Mouse (Mus musculus) liver, embryonic 15.5 days (tissue): ENCODE data around the gene Spag6. TPM values are rescaled to one million over a fixed set of nuclear protein-coding genes. Genes with fewer than 3 reads are reported as not detected.
A peak's percentile ranks its signal among the peaks of the same experiment; 100 is the strongest.

Experiments
- ATAC-seq: fragments of 200-750 bp; cut with Nextera tagmentation; 2 replicates; pipeline ENCODE4 v1.8.0; 2017; ENCODE audit warnings: moderate number of reproducible peaks, mild to moderate bottlenecking, moderate library complexity; ENCODE audit not compliant: insufficient read depth
- H3K27ac ChIP-seq: fragments of 300-500 bp; sonication (generic); replicated peaks from 2 replicates; pipeline ENCODE4 v1.5.1; 2015; ENCODE audit warnings: mild to moderate bottlenecking, inconsistent platforms
- H3K27me3 ChIP-seq: fragments of 300-500 bp; sonication (generic); 2 replicates; pipeline ENCODE4 v1.6.1; 2015; ENCODE audit warnings: mild to moderate bottlenecking, inconsistent platforms
- H3K36me3 ChIP-seq: fragments of 300-500 bp; sonication (generic); replicated peaks from 2 replicates; pipeline ENCODE4 v1.6.1; 2015; ENCODE audit warnings: moderate library complexity, mild to moderate bottlenecking, inconsistent platforms
- H3K4me1 ChIP-seq: fragments of 300-500 bp; sonication (generic); replicated peaks from 2 replicates; pipeline ENCODE4 v1.6.1; 2015; ENCODE audit warnings: inconsistent platforms
- H3K4me2 ChIP-seq: fragments of 300-500 bp; sonication (generic); 2 replicates; pipeline ENCODE4 v1.6.1; 2015; ENCODE audit warnings: moderate library complexity, mild to moderate bottlenecking, inconsistent platforms
- H3K4me3 ChIP-seq: fragments of 300-500 bp; sonication (generic); replicated peaks from 2 replicates; pipeline ENCODE4 v1.5.1; 2015; ENCODE audit warnings: mild to moderate bottlenecking, inconsistent platforms
- H3K9ac ChIP-seq: fragments of 300-500 bp; sonication (generic); 2 replicates; pipeline ENCODE4 v1.6.1; 2015; ENCODE audit warnings: moderate library complexity, mild to moderate bottlenecking, inconsistent platforms
- H3K9me3 ChIP-seq: fragments of 300-500 bp; sonication (generic); replicated peaks from 2 replicates; pipeline ENCODE4 v1.6.1; 2016; ENCODE audit warnings: inconsistent platforms
- WGBS: fragments of 180-500 bp; shearing (Covaris S2); methylation state at CpG from one replicate; pipeline ENCODE4 v1.1.7; 2015; ENCODE audit warnings: mixed read lengths; ENCODE audit not compliant: insufficient replicate concordance; 5-methylcytosine and 5-hydroxymethylcytosine counted together
- polyA plus RNA-seq: library from polyadenylated mRNA; unstranded; fragments of >200 nt; fragmentation: Nextera tagmentation; extraction: Ambion mirVana; gene quantifications from 2 replicates; pipeline ENCODE4 v1.2.1, GENCODE M21; 2015

The Spag6 gene
- polyA plus RNA-seq, result not detected in 2 replicates

DNA sequence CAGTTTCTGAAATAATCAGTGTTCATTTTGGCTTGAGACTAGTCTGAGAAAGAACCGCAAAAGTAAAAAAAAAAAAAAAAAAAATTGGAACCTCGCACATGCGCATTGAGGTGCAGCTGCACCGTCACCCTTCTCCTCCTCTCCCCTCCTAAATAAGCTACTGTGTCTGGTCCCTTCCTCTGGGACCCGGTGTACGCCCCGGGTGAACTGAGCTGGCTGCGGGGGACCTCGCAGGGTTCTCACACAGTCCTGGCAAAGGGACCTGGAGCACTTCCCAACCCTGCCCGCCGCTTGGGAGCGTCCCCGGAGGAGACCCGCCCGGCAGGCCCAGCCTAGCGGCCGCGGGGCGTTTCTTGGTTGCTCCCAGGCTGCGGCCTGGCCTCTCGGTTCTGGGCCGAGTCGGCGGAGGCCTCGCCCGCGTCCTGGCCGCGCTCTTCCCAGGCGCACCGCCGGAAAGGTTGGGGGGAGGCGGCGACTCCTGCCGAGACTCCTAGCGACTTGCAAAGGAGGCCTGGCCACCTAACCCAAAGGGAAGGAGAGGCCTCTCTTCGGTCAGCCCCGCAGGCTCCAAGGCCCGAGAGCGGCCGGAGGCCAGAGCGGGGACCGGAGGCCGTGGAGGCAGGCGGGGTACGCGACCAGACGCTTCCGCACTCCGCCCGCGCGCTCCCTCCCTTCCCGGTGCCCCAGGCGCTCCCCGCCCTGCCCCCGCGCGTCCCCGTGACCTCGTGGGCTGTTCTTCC lies at the start of gene Spag6:
Gene Spag6, plus strand, starts transcription at position 162 of the 740 bp plus-strand sequence.
- no peaks in the 10 kb centered on the region for H3K36me3 ChIP-seq
- H3K4me3 ChIP-seq, result peak within 1 kb of the TSS; percentile 61
- H3K27me3 ChIP-seq, result peaks cover 94% of the 10 kb centered on the region
- H3K4me2 ChIP-seq, result peak within 1 kb of the TSS; percentile 83
- H3K4me1 ChIP-seq, result peaks cover 19% of the 10 kb centered on the region
- WGBS, result under 1% methylated on average over 44 of the region's 61 CpGs
- peak within 1 kb of the TSS; percentile 57 for H3K9ac ChIP-seq
- peak; percentile 63 for ATAC-seq
- no peaks in the 10 kb centered on the region for H3K9me3 ChIP-seq
- peak within 1 kb of the TSS; percentile 29; the same call in 1 of the 2 replicates for H3K27ac ChIP-seq

DNA sequence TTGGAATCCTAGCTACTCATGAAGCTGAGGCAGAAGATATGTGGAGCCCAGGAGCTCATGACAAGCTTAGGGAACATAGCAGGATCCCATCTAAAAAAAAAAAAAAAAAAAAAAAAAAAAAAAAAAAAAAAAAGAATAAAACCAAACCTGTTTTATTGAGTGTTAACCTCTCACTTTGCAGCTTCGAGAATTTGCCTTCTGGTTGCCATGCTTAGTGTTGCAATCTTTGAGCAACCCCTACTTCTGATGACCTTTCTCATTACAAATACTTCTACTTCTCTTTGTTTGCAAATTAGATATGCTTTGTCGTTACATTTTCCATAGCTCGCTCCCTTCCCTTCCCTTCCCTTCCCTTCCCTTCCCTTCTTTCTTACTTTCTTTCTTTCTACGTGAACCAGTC lies 45.3 kb upstream of the Spag6 start:
- no peak for ATAC-seq
- Histone ChIP-seq H3K4me3 (no peak overlapping the region), H3K4me1 (no peaks in the 10 kb centered on the region), H3K27me3 (no peaks in the 10 kb centered on the region), H3K27ac (no peak overlapping the region), H3K9me3 (no peaks in the 10 kb centered on the region), H3K9ac (no peak overlapping the region), H3K4me2 (no peak overlapping the region), H3K36me3 (no peaks in the 10 kb centered on the region)
- WGBS, result 58% methylated on average over 4 of the region's 4 CpGs

DNA sequence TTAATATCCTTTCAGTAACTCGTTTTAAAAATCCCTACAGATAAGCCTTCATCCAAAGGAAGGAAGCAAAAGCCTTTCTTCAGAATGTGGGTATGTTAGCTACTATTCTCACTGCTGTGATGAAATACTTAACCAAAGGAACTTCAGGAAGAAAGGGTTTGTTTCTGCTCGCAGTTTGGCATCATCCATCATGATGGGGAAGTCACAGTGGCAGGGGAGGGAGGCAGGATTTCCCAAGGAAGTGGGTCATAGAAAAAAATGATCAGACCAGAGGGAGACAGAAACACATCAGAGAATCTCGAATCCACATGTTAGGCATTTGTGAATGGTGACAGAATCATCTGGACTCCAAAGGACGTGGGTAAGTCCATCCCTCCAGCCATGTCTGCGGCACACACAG lies 39.0 kb upstream of the Spag6 start:
- Histone ChIP-seq H3K27ac (no peak overlapping the region), H3K27me3 (no peaks in the 10 kb centered on the region), H3K9ac (no peak overlapping the region), H3K9me3 (no peaks in the 10 kb centered on the region), H3K36me3 (no peaks in the 10 kb centered on the region), H3K4me2 (no peak overlapping the region), H3K4me1 (no peaks in the 10 kb centered on the region), H3K4me3 (no peak overlapping the region)
- 26% methylated on average over 5 of the region's 5 CpGs for WGBS
- ATAC-seq, result no peak

DNA sequence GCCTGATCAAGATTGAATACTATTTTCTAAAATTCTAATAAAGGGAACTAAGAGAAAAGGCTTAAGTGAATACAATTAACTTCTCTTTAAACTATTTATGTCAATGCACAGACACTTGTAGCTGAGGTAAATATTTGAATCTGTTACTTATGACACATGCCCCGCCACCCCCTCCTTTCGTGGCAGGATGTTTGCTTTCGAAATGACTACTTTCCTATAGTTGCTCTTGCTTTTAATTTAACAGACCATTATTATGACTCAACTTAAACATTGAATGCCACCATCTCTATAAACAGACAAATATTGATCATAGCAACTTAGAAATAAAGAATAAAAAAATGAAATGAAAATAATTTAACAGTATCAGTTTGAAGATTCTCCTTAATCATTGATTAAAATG lies 29.8 kb upstream of the Spag6 start:
- Histone ChIP-seq H3K4me3 (no peak overlapping the region), H3K4me1 (no peaks in the 10 kb centered on the region), H3K36me3 (no peaks in the 10 kb centered on the region), H3K27me3 (peaks cover 17% of the 10 kb centered on the region), H3K9ac (no peak overlapping the region), H3K4me2 (no peak overlapping the region), H3K9me3 (no peaks in the 10 kb centered on the region), H3K27ac (no peak overlapping the region)
- WGBS, result 79% methylated on average over 3 of the region's 3 CpGs
- no peak for ATAC-seq

DNA sequence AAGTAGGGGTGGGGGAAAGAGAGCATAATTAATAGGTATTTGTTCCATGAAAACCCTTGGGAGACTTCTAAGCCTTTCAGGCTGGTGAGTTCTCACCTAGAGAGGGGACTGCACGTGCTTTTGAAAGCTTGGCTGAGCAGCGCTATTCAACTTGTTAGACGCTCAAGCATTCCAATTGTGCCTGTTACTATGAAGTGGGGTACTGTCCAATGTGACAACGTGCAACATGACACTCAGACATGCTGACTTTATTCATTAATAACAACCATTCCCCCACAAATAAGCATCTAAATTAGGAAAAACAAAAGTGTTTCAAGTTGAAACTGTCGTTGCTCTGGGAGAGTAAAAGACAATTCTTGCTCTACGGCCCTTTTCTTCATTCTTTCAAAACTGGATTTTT lies 22.8 kb upstream of the Spag6 start:
- no peak for ATAC-seq
- Histone ChIP-seq H3K4me3 (no peak overlapping the region), H3K27ac (no peak overlapping the region), H3K27me3 (peaks cover 58% of the 10 kb centered on the region), H3K36me3 (no peaks in the 10 kb centered on the region), H3K4me2 (no peak overlapping the region), H3K9ac (no peak overlapping the region), H3K4me1 (peaks cover 21% of the 10 kb centered on the region), H3K9me3 (no peaks in the 10 kb centered on the region)
- WGBS, result 51% methylated on average over 6 of the region's 6 CpGs

DNA sequence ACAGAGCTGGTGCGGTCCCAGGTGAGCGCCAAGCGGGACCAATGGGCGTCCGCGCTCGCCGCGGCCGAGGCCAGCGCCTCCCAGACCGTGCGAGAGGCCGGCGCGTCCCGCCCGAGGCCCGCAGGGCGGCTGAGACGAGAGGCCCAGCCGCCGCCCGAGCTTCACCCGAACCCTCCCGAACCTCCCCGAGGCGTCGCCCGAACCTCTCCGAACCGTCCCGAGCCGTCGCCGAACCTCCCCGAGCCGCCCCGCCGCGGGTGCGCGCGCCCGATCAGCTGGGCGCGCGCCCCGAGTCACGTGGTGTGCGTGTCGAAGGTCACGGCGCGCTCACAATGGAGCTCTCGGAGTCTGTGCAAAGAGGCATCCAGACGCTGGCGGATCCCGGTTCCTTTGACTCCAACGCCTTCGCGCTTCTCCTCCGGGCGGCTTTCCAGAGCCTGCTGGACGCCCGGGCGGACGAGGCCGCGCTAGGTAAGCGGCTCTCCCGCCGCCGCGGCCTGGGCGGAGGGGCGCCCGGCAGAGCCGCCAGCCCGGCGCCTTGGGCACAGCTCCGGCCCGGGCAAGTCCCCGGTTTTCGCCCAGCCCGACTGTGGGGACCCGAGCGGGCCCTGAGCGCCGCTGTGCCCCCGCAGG lies 21.6 kb upstream of the Spag6 start, which contains the start of gene Commd3:
Gene Commd3, plus strand, starts transcription at position 252 of the 633 bp plus-strand sequence.
- Histone ChIP-seq H3K4me2 (peak within 1 kb of the TSS; percentile 87), H3K36me3 (no peaks in the 10 kb centered on the region), H3K4me1 (peaks cover 26% of the 10 kb centered on the region), H3K27me3 (peaks cover 65% of the 10 kb centered on the region), H3K27ac (peak within 1 kb of the TSS; percentile 77), H3K9ac (peak within 1 kb of the TSS; percentile 84), H3K4me3 (peak within 1 kb of the TSS; percentile 80), H3K9me3 (no peaks in the 10 kb centered on the region)
- ATAC-seq, result peak; percentile 84
- WGBS, result under 1% methylated on average over 89 of the region's 91 CpGs

DNA sequence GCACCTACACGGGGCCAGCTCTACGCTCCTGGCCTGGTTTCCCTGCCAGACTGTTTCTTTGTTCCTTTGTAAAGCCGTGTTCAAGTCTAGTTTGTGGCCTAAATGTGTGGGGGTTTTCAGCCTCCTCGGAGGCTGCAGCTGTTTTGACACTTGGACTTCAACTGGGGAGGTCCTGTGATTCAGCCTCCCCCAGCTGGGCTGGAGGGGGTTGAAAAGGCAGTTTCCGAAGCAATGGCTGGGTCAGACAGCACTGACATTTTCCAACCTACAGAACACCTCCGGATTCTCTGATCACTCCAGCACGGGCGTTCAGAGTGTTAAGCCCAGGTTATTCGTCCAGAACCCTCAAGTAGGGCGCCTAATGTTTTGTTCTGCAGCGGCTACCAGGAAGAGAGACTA lies 21.1 kb upstream of the Spag6 start:
- Histone ChIP-seq H3K9ac (peak overlapping the region; percentile 84), H3K27ac (peak overlapping the region; percentile 77), H3K36me3 (no peaks in the 10 kb centered on the region), H3K4me1 (peaks cover 27% of the 10 kb centered on the region), H3K27me3 (peaks cover 65% of the 10 kb centered on the region), H3K4me2 (peak overlapping the region; percentile 87), H3K4me3 (peak overlapping the region; percentile 80), H3K9me3 (no peaks in the 10 kb centered on the region)
- WGBS, result under 1% methylated on average over 11 of the region's 11 CpGs
- ATAC-seq, result no peak

DNA sequence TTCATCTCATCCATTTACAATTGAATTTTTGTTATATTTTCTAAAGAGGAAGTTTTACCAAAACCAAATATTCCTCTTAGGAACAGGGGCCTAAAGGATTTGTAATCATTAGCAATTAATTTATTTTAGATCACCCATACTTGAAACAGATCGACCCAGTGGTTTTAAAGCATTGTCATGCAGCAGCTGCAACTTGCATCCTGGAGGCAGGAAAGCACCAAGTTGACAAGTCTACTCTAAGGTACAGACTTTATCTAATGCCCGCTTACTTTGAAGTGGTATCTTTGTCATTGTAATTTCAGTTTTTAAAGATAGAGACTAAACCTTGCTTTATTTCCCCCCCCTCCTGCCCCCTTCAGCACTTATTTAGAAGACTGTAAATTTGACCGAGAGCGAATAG lies 20.1 kb upstream of the Spag6 start:
- Histone ChIP-seq H3K27me3 (peaks cover 67% of the 10 kb centered on the region), H3K4me2 (no peak overlapping the region), H3K4me3 (no peak overlapping the region), H3K9ac (no peak overlapping the region), H3K27ac (no peak overlapping the region), H3K36me3 (no peaks in the 10 kb centered on the region), H3K4me1 (peaks cover 35% of the 10 kb centered on the region), H3K9me3 (no peaks in the 10 kb centered on the region)
- 58% methylated on average over 4 of the region's 4 CpGs for WGBS
- ATAC-seq, result no peak

DNA sequence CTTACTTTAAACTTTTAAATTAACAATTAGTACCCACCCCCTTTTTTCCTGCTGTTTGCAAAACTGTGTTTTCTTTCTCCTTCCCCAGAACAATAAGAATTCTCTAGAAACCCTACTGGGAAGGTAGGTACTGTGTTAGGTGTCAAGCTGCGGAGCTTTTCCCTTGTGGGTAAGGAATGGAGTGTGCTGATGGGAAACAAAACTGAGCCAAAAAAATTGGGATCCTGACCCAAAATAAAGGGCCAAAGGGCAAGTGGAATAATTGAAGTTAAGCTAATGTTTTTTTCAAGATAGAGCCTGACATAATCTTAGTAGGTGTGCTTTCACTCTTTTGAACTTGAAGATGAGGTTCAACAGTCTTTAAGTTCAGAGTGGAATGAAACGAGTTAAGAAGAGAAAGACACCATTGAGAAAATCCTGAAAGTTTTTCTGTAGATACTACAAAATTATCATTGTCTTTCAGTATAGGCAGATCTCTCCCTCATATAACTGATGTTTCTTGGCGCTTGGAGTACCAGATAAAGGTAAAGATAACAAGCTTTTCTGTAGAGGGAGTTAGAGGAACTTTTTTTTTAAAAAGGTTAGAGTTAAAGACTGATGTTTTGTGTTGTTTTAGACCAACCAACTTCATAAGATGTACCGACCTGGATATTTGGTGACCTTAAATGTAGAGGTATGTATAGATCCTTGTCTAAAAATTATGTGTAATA lies 19.5 kb upstream of the Spag6 start:
- WGBS, result 50% methylated on average over 4 of the region's 4 CpGs
- Histone ChIP-seq H3K27me3 (peaks cover 72% of the 10 kb centered on the region), H3K27ac (no peak overlapping the region), H3K4me3 (no peak overlapping the region), H3K4me1 (peaks cover 35% of the 10 kb centered on the region), H3K4me2 (no peak overlapping the region), H3K36me3 (no peaks in the 10 kb centered on the region), H3K9ac (no peak overlapping the region), H3K9me3 (no peaks in the 10 kb centered on the region)
- ATAC-seq, result no peak

DNA sequence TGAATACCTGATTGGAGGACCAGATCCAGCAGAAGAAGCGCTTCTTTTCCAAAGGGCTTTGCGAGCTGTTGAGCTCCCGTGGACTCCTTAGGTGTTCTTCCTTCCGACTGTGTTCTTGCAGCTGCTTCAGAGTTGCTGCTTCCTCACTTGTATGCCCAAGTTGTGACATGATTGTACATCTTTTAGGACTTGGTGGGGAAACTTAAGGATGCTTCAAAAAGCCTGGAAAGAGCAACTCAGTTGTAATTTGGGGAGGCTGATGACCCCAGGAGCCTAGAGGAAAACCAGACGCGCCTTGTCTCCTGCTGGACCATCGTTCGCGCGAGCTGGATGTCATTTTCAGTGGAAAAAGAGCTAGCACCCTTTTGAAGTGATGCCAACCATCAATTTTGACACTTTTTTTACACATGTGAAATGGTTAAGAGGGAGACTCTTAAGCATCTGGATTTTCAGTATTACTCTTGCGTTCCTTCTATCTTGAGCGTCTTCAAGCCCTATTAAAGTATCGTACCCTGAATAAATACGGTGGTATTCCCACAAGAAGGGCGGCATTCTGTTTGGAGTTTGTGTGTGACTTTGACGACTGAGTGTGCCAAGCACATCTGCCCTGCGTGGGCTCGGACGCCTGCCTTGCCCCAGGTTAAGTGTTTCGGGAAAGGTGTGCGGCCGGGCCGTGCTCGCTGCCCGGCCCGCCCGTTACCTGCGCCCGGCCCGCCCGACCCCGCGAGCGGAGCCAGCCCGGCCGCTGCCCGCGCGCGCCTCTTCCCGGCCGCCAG lies 18.0 kb upstream of the Spag6 start:
- Histone ChIP-seq H3K27me3 (peaks cover 73% of the 10 kb centered on the region), H3K27ac (peak overlapping the region; percentile 71), H3K4me2 (peak overlapping the region; percentile 86), H3K9me3 (no peaks in the 10 kb centered on the region), H3K9ac (peak overlapping the region; percentile 62), H3K4me3 (peak overlapping the region; percentile 67), H3K4me1 (peaks cover 41% of the 10 kb centered on the region), H3K36me3 (no peaks in the 10 kb centered on the region)
- 17% methylated on average over 42 of the region's 42 CpGs for WGBS
- ATAC-seq, result no peak
